Mouse (Mus musculus) hematopoietic stem cell, adult 5-6 weeks (primary cell): Measurements from ENCODE around the gene Scoc. TPM values are rescaled to one million over a fixed set of nuclear protein-coding genes. Genes with fewer than 3 reads are reported as not detected.
"Not testable (repeated sequence)": the region's sequence is repeated elsewhere in the genome, so short reads cannot be mapped to it uniquely, and the experiment has no call there.

Experiments used
- ATAC-seq, 2 experiments: fragments of 125-278 bp in 1 of 2; replicated peaks in 1 of 2; 2 replicates each; pipeline ENCODE4 v1.8.0; 2016 to 2017; ENCODE audit warnings: inconsistent platforms in 2 of 2, mild to moderate bottlenecking in 2 of 2, moderate number of reproducible peaks in 2 of 2, low read depth in 1 of 2, moderate TSS enrichment in 1 of 2; ENCODE audit not compliant: low FRiP score in 2 of 2, poor library complexity in 2 of 2, severe bottlenecking in 2 of 2, insufficient read depth in 1 of 2, low TSS enrichment in 1 of 2
- total RNA-seq: library from RNA; stranded (forward); fragments of 172-1452, 232-1000 nt; gene quantifications from 2 replicates; pipeline ENCODE4 v1.2.3, GENCODE M21; 2017

Scoc gene
- 65.2 and 86.4 TPM in 2 replicates for total RNA-seq

DNA sequence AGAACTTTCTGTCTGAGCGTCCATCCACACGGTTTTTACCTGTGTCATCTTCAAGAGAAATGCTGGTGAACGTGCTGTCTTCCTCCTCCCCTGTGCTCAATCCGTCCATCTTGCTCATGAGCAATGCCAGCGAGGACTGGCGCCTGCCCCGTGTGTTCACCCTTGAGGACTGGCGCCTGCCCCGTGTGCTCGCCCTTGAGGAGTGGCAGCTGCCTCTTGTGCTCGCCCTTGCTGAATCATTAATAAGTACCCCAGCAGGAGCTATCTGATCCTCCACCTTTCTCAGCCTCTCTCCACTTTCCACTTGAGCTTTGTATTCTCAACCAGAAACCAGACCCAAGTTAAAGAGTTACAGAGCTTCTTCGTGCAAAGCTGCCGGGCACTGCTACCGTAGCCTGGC is at the start of gene Scoc:
TSS of gene Scoc (minus strand) at position 170 of the 400 bp plus-strand sequence.
- no peak for ATAC-seq

DNA sequence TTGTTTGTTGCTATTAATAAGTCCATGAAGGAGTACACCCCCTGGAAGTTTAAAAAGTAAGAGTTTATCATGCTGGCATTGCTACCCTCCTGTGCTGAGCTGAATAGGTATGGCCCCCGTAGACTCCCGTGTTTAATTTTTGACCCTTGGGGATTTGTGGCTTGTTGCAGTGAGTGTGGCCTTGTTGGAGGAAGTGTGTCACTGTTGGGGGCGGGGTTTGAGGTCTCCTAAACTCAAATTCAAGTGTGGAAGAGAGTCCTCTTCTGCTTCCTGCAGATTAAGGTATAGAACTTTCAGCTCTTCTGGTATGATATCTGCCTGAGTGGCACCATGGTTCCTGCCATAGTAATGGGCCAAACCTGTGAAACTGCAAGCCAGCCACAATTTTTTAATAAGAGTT is 1.4 kb upstream of the Scoc start:
- ATAC-seq, result no peak

DNA sequence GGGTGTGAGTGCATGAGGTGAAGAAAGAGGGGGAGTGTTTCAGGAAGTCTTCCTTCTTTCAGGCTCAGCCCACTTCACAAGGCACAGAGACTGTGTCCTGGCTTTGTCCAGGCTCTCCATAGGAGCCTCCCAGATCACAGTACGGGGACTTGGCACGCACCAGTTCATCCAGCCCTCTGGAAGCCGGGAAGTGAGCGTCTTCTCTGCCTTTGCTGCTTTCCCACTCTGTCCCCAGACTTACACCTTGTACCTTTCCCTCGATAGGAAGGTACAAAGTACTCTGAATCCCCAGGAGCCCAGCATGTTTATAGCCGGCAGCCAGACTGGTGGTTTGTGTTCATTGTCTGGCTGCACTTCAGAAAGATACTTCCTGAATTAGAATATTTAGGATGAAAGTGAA is 1.1 kb downstream of the Scoc start:
- no peak for ATAC-seq

DNA sequence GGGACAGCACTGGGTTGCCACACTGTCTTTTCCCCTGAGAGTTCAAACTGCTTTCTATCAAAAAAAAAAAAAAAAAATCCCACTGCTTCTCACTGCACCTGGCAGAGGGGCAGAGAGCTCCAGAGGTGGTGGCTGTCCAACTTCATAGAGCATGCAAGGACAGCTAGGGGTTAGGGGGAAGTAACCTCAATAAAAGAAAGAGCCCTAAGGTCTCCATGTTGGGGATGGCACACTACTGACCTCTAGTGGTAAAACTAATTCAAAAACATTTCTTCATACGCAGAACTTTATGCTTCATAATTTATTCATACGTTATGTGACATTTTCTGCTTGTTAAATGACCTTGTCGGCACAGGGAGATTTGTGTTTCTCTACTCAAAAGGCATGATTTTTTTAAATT is 7.1 kb downstream of the Scoc start:
- ATAC-seq, result peak; percentile 76 to 84

DNA sequence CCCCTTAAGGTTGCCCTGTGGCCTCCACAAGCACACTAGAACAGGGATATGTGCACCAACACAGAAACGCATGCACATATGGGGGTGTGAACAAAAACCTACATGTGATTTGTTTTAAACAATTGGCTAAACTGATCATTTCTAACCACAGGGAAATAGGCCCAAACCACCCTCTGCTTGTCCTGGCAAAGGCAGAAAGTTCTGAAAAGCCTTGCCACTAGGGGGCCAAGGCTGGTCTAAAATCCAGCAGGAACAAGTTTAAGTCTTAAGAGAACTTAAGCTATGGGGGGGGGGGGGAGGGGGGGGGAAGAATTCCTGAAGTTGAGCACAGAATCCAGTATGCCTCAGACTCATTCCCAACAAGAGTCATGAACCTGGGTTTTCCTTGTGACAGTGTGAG is 8.2 kb downstream of the Scoc start:
- ATAC-seq, result no peak

DNA sequence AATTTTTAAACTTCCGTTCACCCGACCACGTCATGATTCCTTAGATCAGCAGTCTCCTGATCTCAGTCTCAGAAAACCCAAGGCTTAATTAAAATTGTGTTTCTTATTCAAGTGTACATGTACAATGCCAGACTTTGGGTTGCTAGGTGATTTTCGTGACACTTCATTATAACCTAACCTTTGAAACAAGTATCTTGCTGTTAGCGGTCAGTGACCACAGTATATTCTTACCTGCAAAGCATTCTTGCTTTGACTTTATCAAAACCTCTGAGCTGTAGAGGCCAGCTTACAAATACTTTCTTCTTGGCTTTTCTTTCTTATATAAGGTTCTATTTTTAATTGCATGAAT is 15.2 kb downstream of the Scoc start:
- ATAC-seq, result no peak

DNA sequence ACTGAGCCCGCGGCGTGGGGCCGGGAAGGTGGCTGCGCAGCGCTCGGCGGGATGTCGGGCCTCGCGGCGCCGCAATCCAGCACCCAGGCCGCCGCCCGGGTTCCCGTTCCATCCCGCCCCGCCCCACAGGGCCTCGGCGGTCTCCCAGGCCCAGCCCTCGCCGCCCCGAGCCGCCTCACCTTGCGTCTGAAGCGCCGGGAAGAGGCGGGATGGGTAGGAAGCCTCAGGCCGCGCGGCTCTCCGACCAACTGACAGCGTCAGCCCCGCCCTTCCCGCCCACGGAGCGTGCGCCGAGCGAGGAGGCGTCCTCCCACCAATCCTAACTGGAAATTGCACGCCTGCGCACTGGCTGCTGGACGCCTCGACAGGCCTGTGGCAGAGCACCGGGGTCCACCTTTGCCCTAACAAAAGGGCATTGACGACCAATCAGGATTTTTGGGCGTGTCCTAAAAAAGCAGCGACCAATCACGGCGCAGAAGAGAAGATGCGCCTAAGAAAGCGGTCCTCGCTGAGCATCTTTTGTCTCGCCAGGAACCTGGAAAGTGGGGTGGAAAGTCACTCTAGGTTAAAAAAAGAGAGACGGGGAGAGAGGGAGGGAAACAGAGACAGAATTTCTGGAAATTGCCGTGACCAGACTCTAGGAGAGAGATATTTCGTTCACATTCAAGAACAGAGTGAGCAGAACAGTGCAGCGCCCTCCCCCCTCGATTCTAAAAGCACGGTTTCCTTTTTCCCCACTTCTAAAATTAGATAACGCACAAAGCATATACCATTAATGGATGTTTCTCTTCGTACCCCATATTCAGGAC is 15.7 kb downstream of the Scoc start:
- ATAC-seq, result peak; percentile 98 to 100

DNA sequence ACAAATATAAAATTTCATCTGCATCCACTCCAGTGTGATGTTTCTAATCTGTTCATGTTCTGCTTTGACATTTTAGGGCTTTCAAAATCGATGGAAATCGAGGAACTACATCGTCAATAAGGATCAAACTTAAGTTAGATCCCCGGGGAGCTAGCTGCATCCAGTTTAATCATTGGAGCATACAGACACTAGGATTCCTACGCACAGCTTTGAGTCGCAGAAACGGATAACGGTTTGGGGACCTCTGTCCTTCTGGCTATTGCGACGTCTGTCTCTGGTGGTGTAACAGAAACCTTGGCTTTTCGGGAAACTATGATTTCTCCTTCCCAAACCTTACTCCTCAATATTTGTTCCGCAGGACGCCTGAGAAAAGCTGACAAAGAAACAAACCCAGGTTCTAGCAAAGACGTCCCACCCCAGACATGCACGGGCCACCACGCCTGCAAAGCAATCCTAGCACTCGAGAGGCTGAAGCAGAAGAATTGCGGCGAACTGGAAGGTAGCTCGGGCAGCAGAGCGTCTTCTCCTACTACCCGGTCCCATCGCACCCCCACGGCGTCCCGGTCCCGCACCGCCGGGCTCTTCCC is 16.4 kb downstream of the Scoc start:
- ATAC-seq, result no peak; a peak in 1 of 4 replicates

DNA sequence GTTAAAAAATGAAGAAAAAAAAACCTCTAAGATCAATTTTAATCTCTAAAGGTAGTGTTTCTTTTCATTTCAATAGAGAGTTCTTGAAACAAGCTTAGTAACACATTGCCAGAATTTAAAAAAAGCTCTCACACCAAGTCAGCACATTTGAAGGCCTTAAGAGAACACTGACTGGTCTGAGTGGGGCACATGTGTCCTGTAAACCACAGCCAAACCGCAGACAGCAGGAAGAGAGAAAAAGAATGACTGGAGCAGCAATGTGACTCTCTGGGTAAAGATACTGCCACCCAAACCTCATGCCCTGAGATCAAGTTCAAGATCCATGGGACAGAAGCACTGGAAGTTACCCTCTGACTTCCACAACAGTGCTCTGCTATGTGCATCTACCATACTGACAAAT is 21.1 kb downstream of the Scoc start:
- peak; percentile 42 to 65; a peak in 3 of 4 replicates for ATAC-seq

DNA sequence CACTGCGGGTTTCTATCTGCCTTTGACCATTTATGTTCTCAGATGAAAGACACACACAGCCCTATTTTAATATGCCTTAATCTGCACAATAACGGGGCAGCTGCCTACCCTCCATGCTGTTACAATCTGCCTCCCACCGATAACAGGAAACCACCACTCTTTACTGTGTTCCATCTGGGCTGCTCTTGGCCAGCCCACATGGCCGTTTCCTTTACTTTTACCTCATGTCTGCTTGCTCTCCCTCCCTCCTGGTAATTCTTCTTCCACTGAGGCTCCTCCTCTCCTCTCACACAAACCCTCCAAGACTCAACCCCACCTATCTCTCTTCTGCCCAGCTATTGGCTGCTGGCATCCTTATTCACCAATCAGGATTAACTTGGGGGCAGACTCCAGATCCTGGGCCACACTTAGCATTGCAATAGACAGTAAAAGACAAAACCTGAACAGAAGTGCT is 29.1 kb downstream of the Scoc start:
- ATAC-seq, result peak; percentile 82

DNA sequence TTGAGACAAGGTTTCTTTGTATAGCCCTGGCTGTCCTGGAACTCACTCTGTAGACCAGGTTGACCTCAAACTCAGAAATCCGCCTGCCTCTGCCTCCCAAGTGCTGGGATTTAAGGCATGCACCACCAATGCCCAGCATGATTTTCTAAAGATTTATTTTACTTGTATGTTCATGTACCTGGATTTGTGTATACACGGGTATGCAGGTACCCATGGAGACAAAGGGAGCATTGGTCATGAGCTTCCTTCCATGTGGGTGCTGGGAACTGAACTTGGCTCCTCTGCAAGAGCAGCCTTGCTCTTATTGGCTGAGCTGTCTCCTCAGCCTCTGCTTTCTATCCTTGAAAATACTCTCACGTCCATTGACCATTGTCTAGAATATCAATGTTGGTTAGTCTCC is 29.6 kb downstream of the Scoc start:
- ATAC-seq, result not testable (repeated sequence)

DNA sequence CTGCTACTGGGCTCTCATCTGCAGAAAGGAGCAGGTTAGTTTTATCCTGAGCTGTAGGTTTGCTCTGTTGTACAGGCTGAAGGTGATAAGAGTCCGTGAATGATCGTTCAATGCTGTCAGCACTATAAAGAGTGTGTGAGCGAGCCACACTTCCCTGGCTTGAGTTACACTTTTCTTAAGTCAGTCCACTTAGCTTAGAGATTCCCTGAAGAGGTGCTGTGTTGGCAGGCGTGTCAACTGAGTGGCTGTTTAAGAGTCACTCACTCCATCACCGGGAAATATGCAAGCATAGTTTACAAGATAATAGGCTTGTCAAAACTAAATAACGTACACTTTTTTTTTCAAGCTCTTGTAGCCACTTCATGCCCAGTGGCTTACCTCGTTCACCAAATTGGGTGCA is 31.2 kb downstream of the Scoc start:
- ATAC-seq, result no peak

DNA sequence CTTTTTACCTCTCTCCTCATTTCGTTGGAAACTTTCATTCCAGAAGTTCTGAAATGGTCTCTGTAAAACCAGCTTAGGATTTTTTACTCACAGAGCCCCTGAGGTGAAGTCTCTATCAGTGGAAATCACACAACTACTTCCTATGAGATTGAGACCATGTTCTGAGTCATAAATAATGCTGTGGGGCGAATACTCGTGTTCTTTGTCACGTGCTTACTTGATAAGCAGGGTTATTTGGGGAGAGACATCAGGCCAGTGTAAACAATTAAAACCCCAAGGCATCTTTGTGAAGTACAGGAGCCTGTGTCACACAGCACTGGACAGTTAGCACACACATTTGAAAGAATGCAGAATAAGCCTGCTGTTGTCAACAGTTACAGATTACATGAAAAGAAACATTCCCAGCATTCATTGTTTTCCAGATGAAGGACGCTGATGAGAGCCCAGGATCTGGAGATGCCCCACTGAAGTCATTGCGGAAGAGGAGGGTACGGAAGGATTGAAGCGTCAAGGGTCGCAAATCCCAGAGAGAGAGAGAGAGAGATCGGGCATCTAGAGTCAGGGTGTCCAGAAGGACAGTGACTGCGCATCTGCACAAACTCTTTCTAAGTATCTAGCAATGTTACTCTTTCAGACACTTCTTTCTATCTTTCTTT is 32.0 kb downstream of the Scoc start:
- no peak for ATAC-seq

DNA sequence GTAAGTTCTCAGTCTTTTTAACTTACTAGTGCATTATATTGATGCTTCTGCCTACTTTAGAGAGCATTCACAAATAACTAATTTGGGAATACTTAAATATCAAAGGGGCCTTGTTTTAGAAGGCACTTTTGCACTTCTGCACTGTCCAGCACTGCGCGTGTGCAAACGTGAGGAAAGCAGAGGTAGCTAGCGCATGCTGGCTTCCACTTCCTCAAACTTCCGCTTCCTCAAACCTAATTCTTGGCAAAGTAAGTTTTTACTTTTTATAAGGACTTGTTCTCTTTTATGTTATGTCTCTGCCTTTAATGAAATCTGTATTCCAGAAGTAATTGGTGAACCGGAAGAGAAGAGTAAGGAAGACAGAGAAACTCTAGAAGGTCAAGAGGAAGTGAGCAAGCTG is 33.0 kb downstream of the Scoc start:
- ATAC-seq, result no peak

DNA sequence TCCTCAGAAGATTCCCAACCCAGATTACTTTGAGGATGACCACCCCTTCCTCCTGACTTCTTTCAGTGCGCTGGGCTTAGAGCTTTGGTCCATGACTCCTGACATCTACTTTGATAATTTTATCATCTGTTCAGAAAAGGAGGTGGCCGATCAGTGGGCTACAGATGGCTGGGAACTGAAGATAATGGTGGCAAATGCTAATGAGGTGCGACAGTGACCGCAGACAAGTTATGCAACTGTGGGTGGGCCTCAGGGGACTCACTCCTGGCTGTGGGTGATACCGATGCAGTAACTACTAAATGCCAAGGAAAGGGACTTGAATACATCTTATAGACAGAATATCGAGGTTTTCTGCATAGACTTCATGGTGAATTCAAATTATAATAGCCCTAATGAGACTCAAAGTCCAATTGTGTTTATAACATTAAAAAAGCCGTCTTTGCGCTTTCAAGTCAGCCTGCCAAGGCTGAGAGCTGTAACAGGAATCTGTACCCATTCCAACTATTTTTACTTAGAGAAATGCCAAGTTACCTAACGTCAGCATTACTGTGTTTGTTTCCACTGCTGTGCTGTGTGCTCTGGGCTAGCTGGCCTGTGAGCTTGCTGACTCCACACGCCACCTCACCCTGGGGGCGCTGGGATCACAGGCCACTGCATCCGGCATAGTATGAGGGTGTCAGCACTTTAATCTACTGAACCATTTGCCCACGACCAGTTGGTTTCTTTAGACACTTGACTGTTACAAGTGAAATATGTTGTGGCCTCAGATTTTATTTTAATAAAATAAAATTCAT is 35.0 kb downstream of the Scoc start:
- peak in 1 of 2 experiments; percentile 60; a peak in 1 of 4 replicates for ATAC-seq

DNA sequence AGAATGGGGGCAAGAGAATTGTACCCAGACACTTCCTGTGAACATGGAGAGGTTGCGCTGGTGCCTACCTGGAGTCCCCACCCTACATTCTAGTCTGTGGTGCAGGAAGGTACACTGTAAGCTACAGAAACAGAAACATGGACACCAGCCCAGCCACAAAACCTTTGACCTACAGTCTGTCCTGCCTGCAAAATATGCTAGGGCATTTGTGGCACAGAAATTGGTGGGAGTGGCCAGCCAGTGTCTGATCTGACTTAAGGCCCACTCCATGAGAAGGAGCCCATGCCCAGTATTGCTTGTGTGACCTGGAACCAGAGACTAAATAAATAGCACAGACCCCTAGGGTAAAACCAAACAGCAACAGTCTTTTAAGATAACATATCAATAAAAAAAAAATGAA is 36.8 kb downstream of the Scoc start:
- no peak for ATAC-seq

DNA sequence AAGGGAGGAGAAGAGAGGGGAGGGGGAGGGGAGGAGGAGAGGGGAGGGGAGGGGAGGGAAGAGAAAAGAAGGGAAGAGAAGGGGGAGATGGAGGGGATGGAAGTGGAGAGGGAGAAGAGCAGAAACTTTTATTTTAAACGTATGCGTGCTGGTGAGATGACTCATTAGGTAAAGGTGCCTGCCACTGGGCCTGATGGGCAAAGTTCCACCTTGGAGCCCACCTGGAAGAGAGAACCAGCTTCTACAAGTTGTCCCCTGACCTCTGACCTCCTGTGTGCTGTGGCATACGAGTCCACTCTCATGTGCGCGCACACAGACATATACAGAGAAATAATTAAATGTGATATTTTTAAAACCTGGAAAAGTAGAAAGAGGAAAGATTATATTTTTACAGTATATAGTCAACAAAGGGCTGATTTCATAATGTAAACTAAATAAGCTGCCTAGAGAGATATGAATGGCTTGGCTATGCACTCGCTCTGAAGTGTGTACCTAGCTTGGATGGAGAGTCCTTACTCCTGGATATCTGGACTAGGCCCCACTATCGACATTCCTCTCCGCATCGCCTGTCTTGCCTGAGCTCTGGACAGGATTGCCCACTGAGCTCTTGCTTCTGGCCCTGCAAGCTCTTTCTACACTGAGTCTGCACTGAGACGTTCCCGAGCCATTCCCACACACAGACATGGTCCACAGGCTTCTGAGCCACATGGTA is 39.2 kb downstream of the Scoc start:
- no peak for ATAC-seq
